Mouse (Mus musculus) heart, embryonic 11.5 days (tissue): Measurements from ENCODE around the gene Rad23b. TPM values are rescaled to one million over a fixed set of nuclear protein-coding genes. Genes with fewer than 3 reads are reported as not detected.

ENCODE experiments used
- ATAC-seq: fragments of 200-750 bp; cut with Nextera tagmentation; replicated peaks from 2 replicates; pipeline ENCODE4 v1.8.0; 2017; ENCODE audit warnings: moderate library complexity; ENCODE audit not compliant: insufficient number of reproducible peaks, low FRiP score, low TSS enrichment
- H3K27ac ChIP-seq: fragments of 300-500 bp; sonication (generic); 2 replicates; pipeline ENCODE4 v1.5.1; 2014; ENCODE audit warnings: mild to moderate bottlenecking, low read depth, low read length
- H3K27me3 ChIP-seq: fragments of 300-500 bp; sonication (generic); 2 replicates; pipeline ENCODE4 v1.6.1; 2014; ENCODE audit warnings: mild to moderate bottlenecking, low read length, mixed read lengths; ENCODE audit not compliant: control insufficient read depth, insufficient read depth
- H3K36me3 ChIP-seq: fragments of 300-500 bp; sonication (generic); 2 replicates; pipeline ENCODE4 v1.6.1; 2014; ENCODE audit warnings: mild to moderate bottlenecking, low read length, moderate library complexity, mixed read lengths; ENCODE audit not compliant: control insufficient read depth, insufficient read depth
- H3K4me1 ChIP-seq: fragments of 300-500 bp; sonication (generic); 2 replicates; pipeline ENCODE4 v1.6.1; 2014; ENCODE audit warnings: low read length; ENCODE audit not compliant: control insufficient read depth, insufficient read depth
- H3K4me2 ChIP-seq: fragments of 300-500 bp; sonication (generic); 2 replicates; pipeline ENCODE4 v1.6.1; 2014; ENCODE audit warnings: mild to moderate bottlenecking, moderate library complexity
- H3K4me3 ChIP-seq: fragments of 300-500 bp; sonication (generic); 2 replicates; pipeline ENCODE4 v1.5.1; 2014; ENCODE audit warnings: low read depth, low read length
- H3K9ac ChIP-seq: fragments of 300-500 bp; sonication (generic); 2 replicates; pipeline ENCODE4 v1.6.1; 2014; ENCODE audit warnings: mild to moderate bottlenecking, low read depth, low read length, moderate library complexity
- H3K9me3 ChIP-seq: fragments of 300-500 bp; sonication (generic); replicated peaks from 2 replicates; pipeline ENCODE4 v1.6.1; 2016; ENCODE audit warnings: low read length; ENCODE audit not compliant: control insufficient read depth
- WGBS: fragments of 180-500 bp; shearing (Covaris S2); extraction: QIAGEN DNeasy Blood & Tissue Kit; methylation state at CpG from one replicate; pipeline ENCODE4 v1.1.7; 2014; ENCODE audit not compliant: insufficient replicate concordance; 5-methylcytosine and 5-hydroxymethylcytosine counted together
- polyA plus RNA-seq: library from polyadenylated mRNA; unstranded; fragments of >200 nt; fragmentation: Nextera tagmentation; extraction: Ambion mirVana; gene quantifications from 2 replicates; pipeline ENCODE4 v1.2.1, GENCODE M21; 2014

The Rad23b gene
- polyA plus RNA-seq, 1 experiment from 2014 or later, result 71.3 TPM

DNA sequence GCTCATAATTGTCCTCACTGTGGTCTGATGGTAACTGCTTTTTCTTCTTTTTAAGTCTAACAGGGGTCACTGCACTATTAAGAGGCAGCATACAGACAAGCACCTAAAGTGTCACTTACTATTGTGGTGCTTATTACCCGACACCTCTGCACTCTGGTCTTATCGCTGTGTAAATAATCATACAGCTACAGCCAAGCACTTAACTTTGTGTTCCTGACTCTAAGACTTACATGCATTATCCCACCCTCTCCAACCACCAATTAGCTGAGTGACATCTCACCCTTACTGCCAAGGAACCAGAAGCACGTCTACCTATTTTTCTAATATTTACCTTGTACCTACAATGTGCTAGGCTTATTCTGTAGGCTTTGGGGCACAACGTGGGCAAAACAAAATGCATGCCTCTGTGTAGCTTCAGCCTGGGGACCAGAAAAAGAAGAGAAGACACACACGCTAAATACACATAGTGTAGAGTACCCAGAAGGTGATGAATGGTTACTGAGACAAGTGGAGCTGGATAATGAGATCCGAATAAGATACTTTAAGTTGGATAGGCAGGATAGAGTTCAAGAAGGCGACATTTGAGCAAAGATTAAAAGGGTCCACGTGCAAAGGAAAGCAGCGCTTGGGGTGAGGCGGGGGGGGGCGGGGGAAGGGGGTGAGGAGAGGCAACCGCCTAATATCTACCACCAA lies 938 bp upstream of the Rad23b start:
- no peak; the same call in 1 of the 2 replicates for ATAC-seq
- H3K27me3 ChIP-seq, result no peaks in the 10 kb centered on the region
- H3K9ac ChIP-seq, result peak overlapping the region; percentile 67
- no peaks in the 10 kb centered on the region for H3K36me3 ChIP-seq
- H3K4me2 ChIP-seq, result peak overlapping the region; percentile 74
- H3K9me3 ChIP-seq, result no peaks in the 10 kb centered on the region
- H3K4me3 ChIP-seq, result peak overlapping the region; percentile 71
- WGBS, result 5% methylated on average over 12 of the region's 12 CpGs
- H3K27ac ChIP-seq, result peak overlapping the region; percentile 78
- peaks cover 15% of the 10 kb centered on the region for H3K4me1 ChIP-seq

GRCm38 (mm10) chr4:55350219-55350931 lies 532 bp downstream of the Rad23b start:
- under 1% methylated on average over 63 of the region's 66 CpGs for WGBS
- Histone ChIP-seq H3K4me3 (peak overlapping the region; percentile 71), H3K9ac (peak overlapping the region; percentile 80), H3K4me1 (peaks cover 15% of the 10 kb centered on the region), H3K9me3 (no peaks in the 10 kb centered on the region), H3K36me3 (no peaks in the 10 kb centered on the region), H3K27me3 (no peaks in the 10 kb centered on the region), H3K4me2 (peak overlapping the region; percentile 86), H3K27ac (peak overlapping the region; percentile 91)
- ATAC-seq, result peak; percentile 43

GRCm38 (mm10) chr4:55351037-55351436 lies 1.2 kb downstream of the Rad23b start:
- peak overlapping the region; percentile 86 for H3K4me2 ChIP-seq
- ATAC-seq, result no peak
- peaks cover 15% of the 10 kb centered on the region for H3K4me1 ChIP-seq
- H3K27me3 ChIP-seq, result no peaks in the 10 kb centered on the region
- H3K9ac ChIP-seq, result peak overlapping the region; percentile 80
- WGBS, result 12% methylated on average over 12 of the region's 12 CpGs
- H3K4me3 ChIP-seq, result peak overlapping the region; percentile 71
- H3K36me3 ChIP-seq, result no peaks in the 10 kb centered on the region
- no peaks in the 10 kb centered on the region for H3K9me3 ChIP-seq
- H3K27ac ChIP-seq, result no peak overlapping the region

DNA sequence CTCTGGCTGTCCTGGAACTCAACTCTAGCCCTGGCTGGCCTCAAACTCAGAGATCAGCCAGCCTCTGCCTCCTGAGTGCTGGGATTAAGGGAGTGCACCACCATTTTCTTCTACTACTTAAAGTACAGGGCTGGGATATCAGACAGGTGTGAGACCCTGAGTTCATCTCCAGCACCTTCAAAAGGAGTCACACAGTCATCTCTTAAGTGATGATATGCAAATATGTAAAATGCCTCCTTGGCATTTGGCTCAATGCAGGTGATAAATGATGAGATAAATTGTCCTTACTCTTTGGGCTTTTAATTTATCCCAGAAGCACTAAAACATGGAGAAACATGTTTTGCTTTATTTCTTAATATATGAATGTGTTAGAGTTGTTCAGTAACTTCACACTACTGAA lies 2.0 kb downstream of the Rad23b start:
- Histone ChIP-seq H3K4me1 (peaks cover 15% of the 10 kb centered on the region), H3K27me3 (no peaks in the 10 kb centered on the region), H3K27ac (no peak overlapping the region), H3K4me3 (no peak overlapping the region), H3K9me3 (no peaks in the 10 kb centered on the region), H3K36me3 (no peaks in the 10 kb centered on the region), H3K4me2 (peak overlapping the region; percentile 86), H3K9ac (no peak overlapping the region)
- no peak for ATAC-seq

DNA sequence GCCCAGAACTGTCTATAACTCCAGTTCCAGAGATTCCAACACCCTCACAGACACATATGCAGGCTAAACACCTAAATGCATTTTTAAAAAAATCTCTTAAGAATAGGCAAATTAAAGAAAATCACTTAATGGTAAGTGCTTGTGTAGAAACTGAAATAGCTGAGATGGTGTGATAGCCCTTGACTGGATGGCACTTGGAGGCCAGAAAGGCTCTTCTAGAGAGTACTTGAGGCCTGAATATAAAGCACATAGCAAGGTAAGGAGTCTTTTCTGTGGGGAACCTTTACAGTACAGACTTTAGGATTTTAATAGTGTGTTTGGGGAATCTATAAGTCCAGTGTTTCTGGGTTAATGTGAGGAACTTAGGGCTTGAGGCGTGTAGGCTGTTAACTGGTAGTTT lies 4.2 kb downstream of the Rad23b start:
- Histone ChIP-seq H3K9ac (no peak overlapping the region), H3K9me3 (no peaks in the 10 kb centered on the region), H3K4me1 (peaks cover 6% of the 10 kb centered on the region), H3K4me3 (no peak overlapping the region), H3K36me3 (no peaks in the 10 kb centered on the region), H3K27me3 (no peaks in the 10 kb centered on the region), H3K4me2 (no peak overlapping the region), H3K27ac (no peak overlapping the region)
- ATAC-seq, result no peak
- 89% methylated on average over 1 of the region's 1 CpGs for WGBS

DNA sequence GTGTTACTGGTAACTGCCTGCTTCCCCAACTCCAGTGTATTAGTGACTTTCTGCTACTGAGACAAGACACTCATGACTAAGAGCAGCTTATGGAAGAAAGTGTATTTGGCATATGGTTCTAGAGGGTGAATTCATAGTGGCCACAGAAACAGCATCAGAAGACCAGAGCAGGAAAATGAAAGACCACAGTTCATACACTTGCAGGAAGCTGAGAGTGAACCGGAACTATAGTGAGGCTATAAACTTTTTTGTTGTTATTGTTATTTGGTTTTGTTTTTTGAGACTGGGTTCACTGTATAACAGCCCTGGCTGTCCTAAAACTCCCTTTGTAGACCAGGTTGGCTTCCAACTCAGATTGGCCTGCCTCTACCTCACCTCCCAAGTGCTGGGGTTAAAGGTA lies 6.0 kb downstream of the Rad23b start:
- 100% methylated on average over 1 of the region's 1 CpGs for WGBS
- Histone ChIP-seq H3K36me3 (peaks cover 3% of the 10 kb centered on the region; the same call in 1 of the 2 replicates), H3K4me2 (no peak overlapping the region), H3K4me1 (peaks cover 6% of the 10 kb centered on the region), H3K27me3 (no peaks in the 10 kb centered on the region), H3K9me3 (no peaks in the 10 kb centered on the region), H3K4me3 (no peak overlapping the region), H3K27ac (no peak overlapping the region), H3K9ac (no peak overlapping the region)
- no peak for ATAC-seq

DNA sequence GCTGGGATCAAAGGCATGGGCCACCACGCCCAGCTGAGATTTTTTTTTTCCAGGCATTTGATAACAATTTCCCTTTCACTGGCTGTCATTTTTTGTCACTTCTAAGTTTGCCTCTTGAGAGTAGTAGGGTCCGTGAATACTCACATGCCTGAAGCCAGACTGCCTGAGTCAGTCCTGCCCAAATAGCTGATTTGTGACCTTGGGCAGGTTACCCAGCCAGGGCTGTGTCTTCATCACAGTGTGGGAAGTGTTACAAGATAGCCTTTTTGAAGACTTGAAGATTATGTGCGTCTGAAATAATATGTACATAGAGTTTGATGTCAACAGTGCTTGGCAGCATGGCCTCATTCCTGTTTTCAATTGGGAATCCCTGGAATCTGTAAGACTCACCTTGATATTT lies 6.9 kb downstream of the Rad23b start:
- WGBS, result 67% methylated on average over 3 of the region's 3 CpGs
- no peak for ATAC-seq
- Histone ChIP-seq H3K36me3 (peaks cover 3% of the 10 kb centered on the region; the same call in 1 of the 2 replicates), H3K4me1 (peaks cover 5% of the 10 kb centered on the region), H3K4me2 (no peak overlapping the region), H3K4me3 (no peak overlapping the region), H3K9ac (no peak overlapping the region), H3K27ac (no peak overlapping the region), H3K9me3 (no peaks in the 10 kb centered on the region), H3K27me3 (no peaks in the 10 kb centered on the region)

- H3K27me3 ChIP-seq, result no peaks in the 10 kb centered on the region
- peaks cover 3% of the 10 kb centered on the region; the same call in 1 of the 2 replicates for H3K36me3 ChIP-seq
- WGBS, result 93% methylated on average over 4 of the region's 4 CpGs
- no peak overlapping the region for H3K4me2 ChIP-seq
- no peak overlapping the region for H3K9ac ChIP-seq
- no peak overlapping the region for H3K4me3 ChIP-seq
- no peak for ATAC-seq
- H3K27ac ChIP-seq, result no peak overlapping the region
- H3K4me1 ChIP-seq, result no peaks in the 10 kb centered on the region
- H3K9me3 ChIP-seq, result no peaks in the 10 kb centered on the region
Measured at GRCm38 (mm10) chr4:55363866-55364265, 14.0 kb downstream of the Rad23b start.
